Mouse (Mus musculus) kidney, adult 2 months (tissue): Measurements from ENCODE around the gene Ptcd2. TPM values are rescaled to one million over a fixed set of nuclear protein-coding genes. Genes with fewer than 3 reads are reported as not detected.
A peak's percentile ranks its signal among the peaks of the same experiment; 100 is the strongest.

Source experiments
- DNase-seq: peaks from one replicate; pipeline ENCODE4 v3.0.0; 2021
- H3K27ac ChIP-seq: fragments of 200-500 bp; 2 replicates; pipeline ENCODE4 v1.5.1; 2012; ENCODE audit warnings: low read depth, low read length, control low read depth, inconsistent platforms; ENCODE audit not compliant: insufficient read depth
- H3K27me3 ChIP-seq: fragments of 200-500 bp; replicated peaks from 2 replicates; pipeline ENCODE4 v1.6.1; 2012; ENCODE audit warnings: mild to moderate bottlenecking, moderate library complexity, low read length, inconsistent platforms; ENCODE audit not compliant: control insufficient read depth, insufficient read depth
- H3K36me3 ChIP-seq: fragments of 200-500 bp; 2 replicates; pipeline ENCODE4 v1.6.1; 2012; ENCODE audit warnings: mild to moderate bottlenecking, moderate library complexity, low read length, inconsistent platforms; ENCODE audit not compliant: control insufficient read depth, insufficient read depth
- H3K4me1 ChIP-seq: fragments of 200-500 bp; 2 replicates; pipeline ENCODE4 v1.6.1; 2011; ENCODE audit warnings: low read length; ENCODE audit not compliant: control insufficient read depth, insufficient read depth
- H3K4me3 ChIP-seq: fragments of 200-500 bp; 2 replicates; pipeline ENCODE4 v1.5.1; 2011; ENCODE audit warnings: mild to moderate bottlenecking, low read depth, low read length, control low read depth; ENCODE audit not compliant: insufficient read depth
- CTCF ChIP-seq: fragments of 200-500 bp; conservative IDR thresholded peaks from 2 replicates; pipeline ENCODE4 v1.5.1; 2011; ENCODE audit warnings: low read depth, mild to moderate bottlenecking, control low read depth, low read length, moderate library complexity, mixed read lengths; ENCODE audit not compliant: insufficient read depth, insufficient read length
- POLR2A ChIP-seq: fragments of 200-500 bp; IDR thresholded peaks from one replicate; pipeline ENCODE4 v1.6.1; 2011; ENCODE audit warnings: low read depth, low read length, control low read depth
- WGBS: fragments of 180-500 bp; shearing (Covaris S2); methylation state at CpG from one replicate; pipeline ENCODE4 v1.1.7; 2018; 5-methylcytosine and 5-hydroxymethylcytosine counted together
- polyA plus RNA-seq: library from polyadenylated mRNA; depleted of rRNA; stranded (reverse); fragments of >200 nt; gene quantifications from 2 replicates; pipeline ENCODE4 v1.2.3, GENCODE M21; 2012

The Ptcd2 gene
- polyA plus RNA-seq, 1 experiment, result 29.4 TPM

DNA sequence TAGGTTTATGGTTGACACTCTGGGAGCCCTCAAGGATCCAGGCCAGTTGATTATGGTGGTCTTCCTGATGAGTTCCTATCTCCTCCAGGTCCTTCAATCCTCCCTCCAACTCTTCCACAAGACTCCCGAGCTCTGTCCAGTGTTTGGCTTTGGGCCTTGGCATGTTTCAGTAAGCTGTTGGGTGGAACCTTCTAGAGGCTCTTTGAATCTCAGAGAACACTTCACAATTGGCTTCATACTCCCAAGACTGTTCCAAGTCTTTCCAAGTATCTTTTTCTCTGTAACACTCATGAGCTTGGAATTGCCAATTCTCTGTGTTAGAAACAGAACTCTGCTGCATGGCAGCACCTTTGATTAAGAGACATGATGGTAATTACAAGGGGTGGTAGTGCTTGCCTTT lies 39.3 kb downstream of the Ptcd2 start:
- H3K4me3 ChIP-seq, result no peak overlapping the region
- H3K36me3 ChIP-seq, result no peaks in the 10 kb centered on the region
- WGBS, result 82% methylated on average over 1 of the region's 1 CpGs
- TF ChIP-seq POLR2A, result no peak
- no peak for TF ChIP-seq CTCF
- no peak overlapping the region for H3K27ac ChIP-seq
- no peak for DNase-seq
- H3K4me1 ChIP-seq, result no peaks in the 10 kb centered on the region
- no peaks in the 10 kb centered on the region for H3K27me3 ChIP-seq

DNA sequence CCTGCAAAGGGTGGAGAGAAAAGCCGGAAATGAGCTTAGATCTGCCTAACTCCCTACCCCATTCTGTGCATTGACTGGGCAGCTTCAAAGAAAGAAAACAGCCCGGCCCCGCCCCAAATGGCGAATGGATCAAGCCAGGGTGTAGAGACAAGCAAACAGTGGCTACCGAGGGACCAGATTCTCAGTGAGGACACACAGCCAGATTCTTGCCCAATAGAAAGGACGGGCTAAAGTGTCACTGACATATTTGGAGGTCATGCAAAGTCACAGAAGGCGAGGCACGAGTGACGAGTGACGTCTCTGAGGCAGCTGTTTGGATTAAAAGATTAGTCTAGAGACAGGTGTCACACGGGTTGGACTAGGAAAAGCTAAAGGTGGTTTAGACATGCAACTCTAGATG lies 40.1 kb downstream of the Ptcd2 start:
- WGBS, result 80% methylated on average over 11 of the region's 11 CpGs
- DNase-seq, result no peak
- H3K4me1 ChIP-seq, result no peaks in the 10 kb centered on the region
- H3K27me3 ChIP-seq, result no peaks in the 10 kb centered on the region
- H3K36me3 ChIP-seq, result no peaks in the 10 kb centered on the region
- TF ChIP-seq CTCF (no peak), POLR2A (no peak)
- no peak overlapping the region for H3K27ac ChIP-seq
- no peak overlapping the region for H3K4me3 ChIP-seq

DNA sequence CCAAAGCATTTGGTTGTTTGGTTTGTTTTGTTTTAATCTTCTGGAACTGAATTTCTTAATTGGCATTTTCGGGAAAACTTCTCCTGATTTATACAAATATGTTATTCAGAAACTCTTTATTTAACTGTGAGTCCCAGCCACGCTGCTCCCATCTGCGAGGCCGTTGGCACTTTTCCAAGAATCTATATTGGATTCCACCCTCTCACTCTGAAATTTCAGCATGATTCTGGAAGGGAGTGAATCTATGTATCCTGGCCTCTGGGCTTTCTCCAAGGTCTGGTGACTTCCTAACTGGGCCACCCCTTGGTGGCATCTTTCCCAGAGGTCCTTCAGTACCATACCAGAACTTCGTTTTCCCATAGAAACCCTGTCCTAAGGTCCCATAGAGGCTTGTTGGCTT lies 40.7 kb downstream of the Ptcd2 start:
- 45% methylated on average over 5 of the region's 5 CpGs for WGBS
- Histone ChIP-seq H3K27ac (no peak overlapping the region), H3K4me1 (no peaks in the 10 kb centered on the region), H3K36me3 (no peaks in the 10 kb centered on the region), H3K27me3 (no peaks in the 10 kb centered on the region), H3K4me3 (no peak overlapping the region)
- TF ChIP-seq CTCF (no peak), POLR2A (no peak)
- DNase-seq, result no peak

DNA sequence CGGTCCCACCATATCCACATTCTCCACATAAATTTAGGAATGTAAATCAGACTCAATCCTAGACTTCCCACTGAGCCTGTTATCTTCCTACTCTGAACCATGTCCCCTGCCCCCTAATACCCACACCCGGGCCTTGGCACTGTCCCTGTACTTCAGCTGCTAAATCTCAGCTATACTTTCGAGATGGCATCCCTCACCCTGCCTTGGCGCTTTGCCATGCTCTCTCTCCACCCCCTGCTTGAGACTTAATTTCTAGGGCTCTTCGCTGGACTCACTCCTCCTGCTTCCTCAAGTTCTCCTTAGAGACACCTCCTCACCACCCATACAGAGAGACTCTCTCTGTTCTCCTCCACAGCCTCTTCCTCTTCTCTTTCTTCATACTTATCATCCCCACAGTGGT lies 44.6 kb downstream of the Ptcd2 start:
- Histone ChIP-seq H3K27me3 (no peaks in the 10 kb centered on the region), H3K4me3 (no peak overlapping the region), H3K4me1 (no peaks in the 10 kb centered on the region), H3K27ac (no peak overlapping the region), H3K36me3 (no peaks in the 10 kb centered on the region)
- WGBS, result 89% methylated on average over 5 of the region's 5 CpGs
- DNase-seq, result no peak
- TF ChIP-seq CTCF (no peak), POLR2A (no peak)

DNA sequence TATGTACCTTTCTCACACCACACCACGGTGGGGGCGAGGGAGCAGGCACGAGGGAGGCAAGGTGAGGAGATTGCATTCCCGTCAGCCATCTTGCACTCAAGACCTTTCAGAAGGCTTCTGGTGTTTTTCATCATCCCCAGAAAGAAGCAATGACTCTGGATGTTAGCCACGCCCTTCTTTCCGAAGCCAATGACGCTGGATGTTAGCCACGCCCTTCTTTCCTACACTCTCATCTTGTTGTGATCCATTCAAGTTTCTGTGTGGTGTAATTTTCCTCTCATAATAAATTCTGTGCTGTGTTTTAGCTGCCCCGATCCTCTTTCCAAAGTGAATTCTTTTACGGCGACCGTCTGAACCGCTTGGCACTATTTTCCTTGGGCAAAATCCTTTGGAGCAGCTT lies 50.3 kb downstream of the Ptcd2 start:
- Histone ChIP-seq H3K27me3 (no peaks in the 10 kb centered on the region), H3K36me3 (no peaks in the 10 kb centered on the region), H3K4me3 (no peak overlapping the region), H3K4me1 (no peaks in the 10 kb centered on the region), H3K27ac (no peak overlapping the region)
- DNase-seq, result no peak
- 94% methylated on average over 13 of the region's 13 CpGs for WGBS
- TF ChIP-seq POLR2A (no peak), CTCF (no peak)

DNA sequence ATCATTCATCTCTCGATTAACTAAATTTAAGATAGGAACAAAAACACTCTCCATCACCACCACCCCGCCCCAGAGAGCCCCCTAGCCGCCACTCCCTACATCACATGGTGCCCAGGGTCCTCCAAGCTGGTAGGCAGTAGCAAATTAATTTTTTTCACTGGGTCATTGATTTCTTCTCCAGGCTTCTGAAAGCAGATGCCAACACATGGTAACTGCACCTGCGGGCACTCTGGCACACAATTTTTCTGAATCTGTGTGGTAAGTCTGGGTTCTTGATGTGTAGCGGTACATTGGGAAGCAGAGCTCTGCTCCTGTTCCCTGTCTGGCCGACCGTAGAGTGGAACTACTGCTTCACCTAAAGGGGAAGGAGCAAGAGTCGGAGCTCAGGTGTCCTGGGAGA lies 53.7 kb downstream of the Ptcd2 start:
- Histone ChIP-seq H3K36me3 (no peaks in the 10 kb centered on the region), H3K27ac (no peak overlapping the region), H3K4me3 (no peak overlapping the region), H3K4me1 (no peaks in the 10 kb centered on the region), H3K27me3 (no peaks in the 10 kb centered on the region)
- 84% methylated on average over 8 of the region's 8 CpGs for WGBS
- no peak for DNase-seq
- TF ChIP-seq CTCF (no peak), POLR2A (no peak)

DNA sequence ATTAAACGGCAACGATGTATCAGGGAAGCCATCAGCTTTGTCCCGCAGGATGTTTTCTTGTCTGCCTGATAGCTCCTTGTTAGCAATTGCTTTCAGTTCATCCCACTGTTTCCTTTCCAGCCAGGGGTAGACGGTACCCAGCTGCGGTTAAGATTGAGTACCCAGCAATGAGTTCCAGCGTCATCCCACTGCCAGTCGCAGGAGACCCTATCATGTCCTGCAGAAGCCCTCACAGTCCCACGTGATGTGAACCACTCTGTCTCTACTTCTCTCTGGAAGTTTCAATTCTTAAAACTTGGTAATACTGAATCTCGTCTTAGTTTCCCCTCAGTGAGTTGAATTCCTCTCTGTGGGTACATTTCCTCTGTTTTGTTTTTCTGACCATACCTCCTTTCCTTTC lies 56.7 kb downstream of the Ptcd2 start:
- Histone ChIP-seq H3K27ac (no peak overlapping the region), H3K4me3 (no peak overlapping the region), H3K27me3 (no peaks in the 10 kb centered on the region), H3K4me1 (no peaks in the 10 kb centered on the region), H3K36me3 (no peaks in the 10 kb centered on the region)
- DNase-seq, result peak; percentile 22
- TF ChIP-seq POLR2A, result no peak
- no peak for TF ChIP-seq CTCF
- 85% methylated on average over 9 of the region's 9 CpGs for WGBS

DNA sequence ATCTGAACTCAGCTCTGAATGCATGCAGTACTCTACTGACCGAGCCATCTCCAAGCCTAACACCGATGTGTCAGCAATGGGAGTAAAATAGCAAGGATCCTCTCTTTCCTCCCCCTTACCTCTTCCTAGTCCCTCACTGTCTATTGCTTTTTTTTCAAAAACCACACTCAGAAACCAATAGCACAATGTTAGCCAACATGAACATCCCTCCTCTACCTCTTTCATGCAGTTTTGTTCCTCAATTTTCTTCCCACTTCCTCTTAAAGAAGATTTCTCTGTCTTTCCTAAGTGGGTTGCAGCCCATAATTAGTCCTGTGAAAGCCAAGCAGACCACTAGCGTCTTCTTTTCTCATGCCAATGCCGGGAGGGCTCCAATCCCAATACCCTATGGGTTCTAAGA lies 57.3 kb downstream of the Ptcd2 start:
- Histone ChIP-seq H3K36me3 (no peaks in the 10 kb centered on the region), H3K4me1 (no peaks in the 10 kb centered on the region), H3K27ac (no peak overlapping the region), H3K27me3 (no peaks in the 10 kb centered on the region), H3K4me3 (no peak overlapping the region)
- WGBS, result 92% methylated on average over 4 of the region's 4 CpGs
- no peak for DNase-seq
- TF ChIP-seq CTCF, result no peak
